Mouse (Mus musculus): ENCODE data around the gene Rbbp6.

Gene Rbbp6

GRCm38 (mm10) chr7:122970864-122971420 lies 5.5 kb downstream of the Rbbp6 start:
- DNase-seq (ENCODE audit: low read depth, low spot score): peak; percentile 42

- peak; percentile 72 for DNase-seq (ENCODE audit: low read depth, low spot score)
Observed at GRCm38 (mm10) chr7:122972006-122972689, 6.7 kb downstream of the Rbbp6 start.

GRCm38 (mm10) chr7:122979514-122979913 lies 14.0 kb downstream of the Rbbp6 start:
- DNase-seq (ENCODE audit: low read depth, low spot score): no peak

- no peak for DNase-seq (ENCODE audit: low read depth, low spot score)
Observed at GRCm38 (mm10) chr7:122998189-122998588, 32.7 kb downstream of the Rbbp6 start.

- DNase-seq (ENCODE audit: low read depth, low spot score): no peak
Observed at GRCm38 (mm10) chr7:122999871-123000396, 34.4 kb downstream of the Rbbp6 start.

- no peak for DNase-seq (ENCODE audit: low read depth, low spot score)
Observed at GRCm38 (mm10) chr7:123000796-123001195, 35.3 kb downstream of the Rbbp6 start.

- no peak for DNase-seq (ENCODE audit: low read depth, low spot score)
Observed at GRCm38 (mm10) chr7:123001341-123002027, 36.0 kb downstream of the Rbbp6 start.

- no peak for DNase-seq (ENCODE audit: low read depth, low spot score)
Observed at GRCm38 (mm10) chr7:123002028-123002410, 36.5 kb downstream of the Rbbp6 start.

- DNase-seq (ENCODE audit: low read depth, low spot score): no peak
Observed at GRCm38 (mm10) chr7:123003207-123003606, 37.7 kb downstream of the Rbbp6 start.

GRCm38 (mm10) chr7:123004442-123004841 lies 39.0 kb downstream of the Rbbp6 start:
- DNase-seq (ENCODE audit: low read depth, low spot score): no peak

- no peak for DNase-seq (ENCODE audit: low read depth, low spot score)
Observed at GRCm38 (mm10) chr7:123006251-123006650, 40.8 kb downstream of the Rbbp6 start.

- DNase-seq (ENCODE audit: low read depth, low spot score): no peak
Observed at GRCm38 (mm10) chr7:123007743-123008142, 42.3 kb downstream of the Rbbp6 start.

GRCm38 (mm10) chr7:123013466-123013865 lies 48.0 kb downstream of the Rbbp6 start:
- DNase-seq (ENCODE audit: low read depth, low spot score): no peak

- DNase-seq (ENCODE audit: low read depth, low spot score): no peak
Observed at GRCm38 (mm10) chr7:123014729-123015128, 49.2 kb downstream of the Rbbp6 start.

- DNase-seq (ENCODE audit: low read depth, low spot score): peak; percentile 56
Observed at GRCm38 (mm10) chr7:123017627-123018026, 52.1 kb downstream of the Rbbp6 start.

- DNase-seq (ENCODE audit: low read depth, low spot score): peak; percentile 68
Observed at GRCm38 (mm10) chr7:123025123-123025522, 59.6 kb downstream of the Rbbp6 start.

GRCm38 (mm10) chr7:123030295-123030694 lies 64.8 kb downstream of the Rbbp6 start:
- DNase-seq (ENCODE audit: low read depth, low spot score): no peak

- no peak for DNase-seq (ENCODE audit: low read depth, low spot score)
Observed at GRCm38 (mm10) chr7:123030709-123031181, 65.3 kb downstream of the Rbbp6 start.

GRCm38 (mm10) chr7:123031211-123031743 lies 65.8 kb downstream of the Rbbp6 start:
- no peak for DNase-seq (ENCODE audit: low read depth, low spot score)

- DNase-seq (ENCODE audit: low read depth, low spot score): no peak
Observed at GRCm38 (mm10) chr7:123035314-123035713, 69.8 kb downstream of the Rbbp6 start.

- DNase-seq (ENCODE audit: low read depth, low spot score): peak; percentile 56
Observed at GRCm38 (mm10) chr7:123039302-123039701, 73.8 kb downstream of the Rbbp6 start.

GRCm38 (mm10) chr7:123045146-123045545 lies 79.7 kb downstream of the Rbbp6 start:
- DNase-seq (ENCODE audit: low read depth, low spot score): no peak

Data from A20 (cell line).